Comparison of ENCODE assay signal across 8 mouse cellular contexts in genomic region chr9:13536419-13537261, GRCm38 (mm10).
DNase-seq lines count a peak whose midpoint lies in the region; ATAC-seq and TF ChIP-seq lines count a peak whose summit lies in the region.

No protein-coding gene starts in this region.

- WGBS in liver, embryonic 14.5 days (ENCODE audit: insufficient replicate concordance) = 11% methylated on average over 12 of the region's 12 CpGs
- 76% methylated on average over 12 of the region's 12 CpGs for WGBS in forebrain, embryonic 14.5 days

- no peaks in the 10 kb centered on the region for H3K36me3 ChIP-seq in liver, embryonic 14.5 days (replicated peaks; ENCODE audit: control insufficient read depth, insufficient read depth, low read depth)
- H3K36me3 ChIP-seq in forebrain, embryonic 14.5 days (ENCODE audit: control insufficient read depth, insufficient read depth, low read length) = no peaks in the 10 kb centered on the region

- H3K9me3 ChIP-seq in liver, embryonic 14.5 days (ENCODE audit: control insufficient read depth, low read length) = no peaks in the 10 kb centered on the region
- no peaks in the 10 kb centered on the region for H3K9me3 ChIP-seq in forebrain, embryonic 14.5 days (replicated peaks; ENCODE audit: control insufficient read depth, low read length)

- no peak for TF ChIP-seq EP300 in liver, embryonic 14.5 days (IDR thresholded peaks at IDR 0.05; ENCODE audit: low read depth)

- peaks cover 0 to 12% of the 10 kb centered on the region in 2 experiments; a peak in 2 of 4 replicates for H3K4me1 ChIP-seq in liver, embryonic 14.5 days (replicated peaks; ENCODE audit: control insufficient read depth in 2 of 2, insufficient read depth in 2 of 2, low read length in 1 of 2)
- no peaks in the 10 kb centered on the region; the same call in 1 of the 2 replicates for H3K4me1 ChIP-seq in forebrain, embryonic 14.5 days (ENCODE audit: control insufficient read depth, insufficient read depth, low read length)

- peak; percentile 45; the same call in 1 of the 2 replicates for ATAC-seq in liver, embryonic 14.5 days (ENCODE audit: insufficient read depth)
- ATAC-seq in forebrain, embryonic 14.5 days = no peak
- ATAC-seq in cerebellum, adult (ENCODE audit: insufficient number of reproducible peaks, low FRiP score, low TSS enrichment) = no peak

- peak; percentile 48 to 69 for DNase-seq in CD8-positive naive resting alpha-beta T cell, adult 2 months (ENCODE audit: low read depth in 2 of 2, low spot score in 2 of 2)
- peak; percentile 33 for DNase-seq in c-Kit-positive CD71-positive TER-119-negative erythroid progenitor cells, embryonic 14.5 days (ENCODE audit: low read depth)
- DNase-seq in heart, postnatal 14 days = peak; percentile 11 to 30
- peak; percentile 7 to 37 (median 9) for DNase-seq in liver, embryonic 14.5 days (ENCODE audit: low read depth in 3 of 3, low spot score in 3 of 3)
- peak; percentile 25 for DNase-seq in spleen, postnatal 14 days (ENCODE audit: low spot score in 2 of 2)
- DNase-seq in forebrain, embryonic 14.5 days (ENCODE audit: low spot score) = no peak
- no peak for DNase-seq in frontal cortex, postnatal 25 days (ENCODE audit: low spot score in 2 of 2)

- intact Hi-C loops in heart, postnatal 14 days (cut with DNase I) = no loop called here

- TF ChIP-seq CTCF in liver, embryonic 14.5 days (IDR thresholded peaks at IDR 0.05; ENCODE audit: low read depth) = no peak

- H3K27me3 ChIP-seq in liver, embryonic 14.5 days (ENCODE audit: control insufficient read depth, insufficient read depth, low read length) = no peaks in the 10 kb centered on the region
- H3K27me3 ChIP-seq in forebrain, embryonic 14.5 days (replicated peaks; ENCODE audit: control insufficient read depth, insufficient read depth, low read length) = no peaks in the 10 kb centered on the region

- H3K4me3 ChIP-seq in liver, embryonic 14.5 days (ENCODE audit: insufficient read depth in 1 of 2, low read depth in 2 of 2, low read length in 2 of 2) = no peak overlapping the region
- no peak overlapping the region for H3K4me3 ChIP-seq in forebrain, embryonic 14.5 days (ENCODE audit: low read depth, low read length)

- peak overlapping the region; percentile 37 for H3K4me2 ChIP-seq in liver, embryonic 14.5 days (ENCODE audit: low read depth)
- no peak overlapping the region for H3K4me2 ChIP-seq in forebrain, embryonic 14.5 days (ENCODE audit: low read length)

- no peak overlapping the region for H3K9ac ChIP-seq in liver, embryonic 14.5 days (replicated peaks)
- no peak overlapping the region for H3K9ac ChIP-seq in forebrain, embryonic 14.5 days (ENCODE audit: low read length)

- no peak overlapping the region; the same call in 1 of the 2 replicates for H3K27ac ChIP-seq in liver, embryonic 14.5 days
- no peak overlapping the region for H3K27ac ChIP-seq in forebrain, embryonic 14.5 days (ENCODE audit: low read depth, low read length)

Comparison
In these comparisons a context has a peak if more than half of its experiments do, and no peak if none do; other contexts are left out.
1. DNase-seq: peak in CD8-positive naive resting alpha-beta T cell, adult 2 months (2 of 2), c-Kit-positive CD71-positive TER-119-negative erythroid progenitor cells, embryonic 14.5 days (single experiment), heart, postnatal 14 days (2 of 2), liver, embryonic 14.5 days (3 of 3) and spleen, postnatal 14 days (2 of 2); none in forebrain, embryonic 14.5 days (single experiment) and frontal cortex, postnatal 25 days (0 of 2).